Mouse (Mus musculus): ENCODE measurements around the gene Olfr275. TPM values are rescaled to one million over a fixed set of nuclear protein-coding genes. Genes with fewer than 3 reads are reported as not detected.
A peak's percentile ranks its signal among the peaks of the same experiment; 100 is the strongest.
"Not testable (repeated sequence)": the region's sequence is repeated elsewhere in the genome, so short reads cannot be mapped to it uniquely, and the experiment has no call there.

The Olfr275 gene
- not detected for total RNA-seq (2021)

DNA sequence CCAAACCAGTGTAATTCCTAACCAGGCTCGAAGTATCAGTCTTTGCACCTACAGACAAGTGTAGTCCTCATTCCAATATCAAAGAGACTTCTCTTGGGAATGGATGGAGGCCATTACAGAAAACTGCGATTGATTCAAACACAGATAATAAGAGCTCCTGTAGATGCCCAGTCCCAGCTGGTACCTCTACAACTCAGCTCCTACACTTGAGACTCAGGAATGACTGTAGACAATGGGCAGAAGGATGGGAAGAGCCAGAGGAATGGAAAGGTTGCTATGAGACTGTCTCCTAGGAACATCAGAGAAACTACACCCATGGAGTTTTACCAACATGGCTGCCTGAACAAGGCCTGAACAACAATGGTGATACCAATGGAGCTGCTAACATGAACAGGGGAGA is at the start of gene Olfr275:
TSS of gene Olfr275 (plus strand) at position 301 of the 400 bp plus-strand sequence.
- DNase-seq (ENCODE audit: low spot score in 2 of 2), result no peak
- intact Hi-C loops (cut with DNase I), result no loop called here

DNA sequence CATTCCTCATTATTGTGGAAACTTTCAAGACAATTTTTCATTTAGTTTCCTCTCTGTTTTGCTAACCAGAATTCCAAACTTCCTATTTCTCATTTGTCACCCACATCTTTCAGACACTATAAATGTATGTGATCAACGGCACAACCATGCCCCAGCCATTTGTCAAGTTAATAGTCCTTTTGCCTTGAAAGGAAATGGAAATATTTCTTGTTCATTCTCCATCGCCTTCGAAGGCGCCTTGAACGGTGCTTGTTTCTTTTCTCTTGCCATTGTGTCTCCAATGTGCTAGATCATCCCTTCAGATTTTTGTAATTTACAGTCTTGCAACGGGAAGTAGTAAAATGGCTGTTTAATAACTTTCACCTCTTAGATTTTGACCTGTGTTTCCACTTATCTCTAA is 48.8 kb upstream of the Olfr275 start:
- DNase-seq (ENCODE audit: low spot score in 2 of 2), result no peak

DNA sequence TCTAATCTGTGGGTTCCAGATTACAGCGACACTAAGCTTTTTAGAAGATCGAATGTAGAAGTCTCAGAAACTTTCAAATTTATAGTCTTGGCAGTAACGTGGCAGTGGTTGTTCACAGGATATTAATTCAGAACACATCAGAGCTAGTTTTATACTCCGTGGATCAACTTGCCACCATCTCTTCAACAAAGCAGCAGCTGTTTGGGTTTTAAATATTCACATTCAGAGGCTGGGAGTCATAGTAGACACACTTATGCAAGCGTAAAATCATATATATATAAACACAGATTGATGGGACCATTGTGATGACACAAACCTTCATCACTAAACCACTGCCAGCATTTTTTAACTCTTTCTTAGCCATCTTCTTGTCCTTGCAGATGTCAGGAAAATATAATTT is 42.2 kb upstream of the Olfr275 start:
- intact Hi-C loops (cut with DNase I), result no loop called here
- no peak for DNase-seq (ENCODE audit: low spot score in 2 of 2)

More for the DNA sequence above, 48.8 kb upstream of the Olfr275 start:
- intact Hi-C loops (cut with DNase I), result no loop called here

DNA sequence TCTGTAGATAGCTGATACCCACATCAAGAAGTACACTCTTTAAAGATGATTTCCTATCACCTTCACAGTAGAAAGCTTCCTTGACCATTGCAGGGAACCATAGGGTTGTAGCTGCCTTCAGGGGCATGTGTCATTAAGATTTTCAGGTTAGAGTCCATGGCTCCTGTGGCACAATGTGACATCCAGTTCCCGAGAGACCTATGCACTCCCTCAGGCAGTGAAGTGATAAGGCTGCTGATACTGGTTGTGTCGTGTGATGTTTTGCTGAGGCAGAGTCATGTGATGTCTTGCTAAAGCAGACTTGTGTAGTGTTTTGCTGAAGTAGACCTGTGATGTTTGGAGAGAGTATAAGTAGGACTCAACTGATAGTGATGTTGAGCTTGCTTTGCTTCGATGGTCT is 14.4 kb upstream of the Olfr275 start:
- no peak for DNase-seq (ENCODE audit: low spot score in 2 of 2)
- intact Hi-C loops (cut with DNase I), result no loop called here

DNA sequence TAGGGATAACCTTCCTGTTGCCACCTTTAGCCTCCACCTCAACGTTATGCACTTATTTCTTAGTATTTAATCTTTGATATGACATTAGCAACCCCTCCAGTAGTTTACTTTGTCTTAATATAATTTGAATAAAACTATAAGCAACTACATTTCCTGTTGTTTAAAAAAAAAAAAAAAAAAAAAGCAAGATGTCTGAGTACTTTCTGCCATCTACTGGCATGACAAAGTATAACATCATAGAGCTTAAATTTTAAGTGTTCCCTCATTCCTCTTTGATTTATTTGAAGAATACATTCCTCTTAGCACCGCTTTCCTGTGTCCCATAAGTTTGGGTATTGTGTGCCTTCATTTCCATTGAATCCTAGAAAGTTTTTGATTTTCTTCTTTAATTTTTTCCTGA is 2.5 kb upstream of the Olfr275 start:
- intact Hi-C loops (cut with DNase I), result no loop called here
- no peak for DNase-seq (ENCODE audit: low spot score in 2 of 2)

DNA sequence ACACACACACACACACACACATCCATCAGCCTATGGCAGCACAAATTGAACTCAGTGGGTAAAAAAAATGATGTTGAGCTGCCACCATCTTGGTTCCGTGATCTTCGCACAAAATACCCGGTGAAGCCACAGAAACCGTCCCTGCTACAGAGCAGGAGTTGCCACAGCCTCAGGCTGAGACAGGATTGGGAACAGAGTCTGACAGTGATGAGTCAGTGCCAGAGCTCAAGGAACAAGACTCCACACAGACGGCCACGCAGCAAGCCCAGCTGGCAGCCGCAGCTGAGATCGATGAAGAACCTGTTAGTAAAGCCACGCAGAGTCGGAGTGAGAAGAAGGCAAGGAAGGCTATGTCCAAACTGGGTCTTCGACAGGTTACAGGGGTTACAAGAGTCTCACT is 7.0 kb downstream of the Olfr275 start:
- intact Hi-C loops (cut with DNase I), result no loop called here
- DNase-seq (ENCODE audit: low spot score in 2 of 2), result no peak

DNA sequence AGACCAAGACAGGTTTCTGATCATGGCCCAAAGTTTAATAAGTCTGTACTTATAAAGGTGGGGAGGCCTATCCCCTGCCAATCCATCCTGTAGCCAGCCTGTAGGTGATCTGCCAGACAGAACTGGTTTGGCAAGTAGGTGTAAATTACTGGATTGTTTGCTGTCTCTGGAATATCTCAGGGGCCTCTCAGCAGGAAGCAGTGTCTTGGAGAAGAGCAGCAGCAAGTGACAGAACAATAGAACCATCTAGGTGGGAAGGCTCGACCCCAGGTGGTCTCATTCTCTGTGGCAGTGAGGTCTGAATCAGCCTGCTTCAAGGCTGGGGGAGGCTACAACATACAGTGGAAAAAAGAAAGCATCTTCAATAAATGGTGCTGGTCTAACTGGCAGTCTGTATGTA is 31.0 kb downstream of the Olfr275 start:
- DNase-seq (ENCODE audit: low spot score in 2 of 2); intact Hi-C loops (cut with DNase I): not testable (repeated sequence)

DNA sequence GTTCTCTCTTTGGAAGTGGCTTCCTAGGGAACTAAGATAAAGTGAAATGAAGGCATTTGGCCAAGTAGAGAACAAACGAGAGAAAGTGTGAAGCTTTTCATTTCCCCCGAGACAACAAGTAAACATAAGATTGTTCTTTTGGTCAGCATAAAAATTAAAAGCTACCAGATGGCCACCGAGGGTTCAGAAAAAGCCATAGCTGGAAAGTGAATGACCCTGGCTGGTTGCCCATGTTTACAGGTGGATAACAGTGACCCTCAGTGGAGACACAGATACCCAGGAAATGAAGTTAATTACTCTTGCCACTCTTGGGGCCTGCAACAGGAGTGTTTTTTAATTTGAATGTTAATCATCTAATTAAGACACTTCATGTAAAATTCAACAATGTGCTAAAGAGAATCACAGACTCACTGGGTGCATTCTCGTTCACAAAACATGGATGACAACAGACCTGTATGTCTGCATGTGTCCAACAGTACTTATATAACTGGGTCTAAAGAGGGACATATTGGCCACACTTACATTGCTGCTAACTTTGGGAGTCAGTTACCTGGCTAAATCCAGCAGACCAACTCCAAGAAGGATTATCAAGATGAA is 34.7 kb downstream of the Olfr275 start:
- DNase-seq (ENCODE audit: low spot score in 2 of 2), result no peak
- intact Hi-C loops (cut with DNase I), result no loop called here

DNA sequence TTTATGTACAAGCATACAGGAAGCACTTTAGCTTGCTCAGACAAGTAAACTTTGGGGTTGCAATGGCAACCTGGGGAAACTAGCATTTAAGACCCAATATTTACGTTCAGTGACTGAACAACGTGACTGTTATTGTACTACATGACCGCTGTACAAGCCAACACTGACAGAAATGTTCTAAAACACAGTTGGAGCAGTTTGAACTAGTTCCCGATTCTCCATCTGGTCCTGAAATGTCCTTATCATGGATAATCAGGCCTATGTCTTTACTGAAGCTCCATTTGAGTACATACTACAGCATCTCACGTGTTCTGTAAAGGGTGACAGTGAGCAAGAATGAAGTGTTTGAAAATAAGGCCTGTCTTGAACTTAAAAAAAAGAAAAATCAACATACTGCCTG is 35.3 kb downstream of the Olfr275 start:
- intact Hi-C loops (cut with DNase I), result no loop called here
- no peak for DNase-seq (ENCODE audit: low spot score in 2 of 2)

DNA sequence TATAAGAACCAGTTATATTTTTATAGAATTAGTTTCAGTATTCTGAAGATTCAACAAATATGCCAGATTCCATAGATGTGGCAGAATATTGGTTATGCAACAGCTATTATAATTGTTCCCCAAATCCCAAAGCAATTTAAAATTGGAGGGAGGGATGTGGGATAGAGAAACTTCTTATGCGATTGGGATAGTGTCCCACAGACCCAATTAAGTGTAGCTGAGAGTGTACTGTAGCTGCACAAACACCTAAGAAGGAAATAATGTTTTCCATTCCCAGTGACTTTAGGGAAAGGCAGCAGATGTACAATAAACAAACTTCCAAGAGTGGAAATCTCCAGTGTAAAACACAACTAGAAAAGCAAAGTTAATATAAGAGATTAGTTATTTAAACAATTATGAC is 44.7 kb downstream of the Olfr275 start, which contains the start of gene Olfr273:
TSS of gene Olfr273 (minus strand) at position 101 of the 400 bp plus-strand sequence.
- DNase-seq (ENCODE audit: low spot score in 2 of 2), result no peak
- intact Hi-C loops (cut with DNase I), result no loop called here

DNA sequence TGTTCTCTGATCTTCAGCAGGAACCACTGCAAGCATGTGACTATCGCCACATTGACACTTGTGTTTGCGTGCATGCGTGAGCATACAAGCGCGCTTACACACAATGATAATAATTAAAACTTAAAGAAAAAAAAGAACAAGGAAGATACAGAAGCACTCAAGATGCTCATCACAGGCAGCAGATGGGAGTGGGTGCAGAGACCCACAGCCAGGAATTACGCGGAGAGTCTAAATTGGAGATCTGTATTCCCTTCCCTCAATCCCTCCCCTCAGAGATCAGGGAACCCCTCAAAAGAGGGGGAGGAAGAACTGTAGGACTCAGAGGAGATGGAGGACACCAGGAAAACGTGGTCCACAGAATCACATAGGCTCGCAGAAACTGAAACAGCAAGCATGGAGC is 49.8 kb downstream of the Olfr275 start:
- intact Hi-C loops (cut with DNase I), result no loop called here
- DNase-seq (ENCODE audit: low spot score in 2 of 2), result peak; percentile 16 to 17

Other genes starting within 250 kb of the Olfr275 start
- gene Toporsl, start 218.3 kb upstream of the Olfr275 start, total RNA-seq (2021), result not detected
- not detected for gene Olfr273, start 44.6 kb downstream of the Olfr275 start, total RNA-seq (2021)
- not detected for gene Olfr272, start 104.6 kb downstream of the Olfr275 start, total RNA-seq (2021)
- not detected for gene Olfr270, start 149.9 kb downstream of the Olfr275 start, total RNA-seq (2021)
- gene Nipsnap3a, start 174.7 kb downstream of the Olfr275 start, total RNA-seq (2021), result not detected
- 10 to 100 TPM; 12.1 to 14.1 TPM for gene Nipsnap3b, start 197.3 kb downstream of the Olfr275 start, total RNA-seq (2021)